Mouse (Mus musculus) spleen, adult 2 months (tissue): Measurements from ENCODE around the gene Tubgcp6.

Experiments used
- CTCF ChIP-seq: fragments of 200-500 bp; IDR thresholded peaks from 2 replicates; pipeline ENCODE4 v1.5.1; 2011; ENCODE audit warnings: mild to moderate bottlenecking, inconsistent platforms; ENCODE audit not compliant: insufficient read depth, insufficient read length, insufficient replicate concordance; ENCODE audit errors: extremely low read depth
- POLR2A ChIP-seq: fragments of 200-500 bp; IDR thresholded peaks from 2 replicates; pipeline ENCODE4 v1.6.1; 2011; ENCODE audit warnings: low read depth, low read length, inconsistent platforms

DNA sequence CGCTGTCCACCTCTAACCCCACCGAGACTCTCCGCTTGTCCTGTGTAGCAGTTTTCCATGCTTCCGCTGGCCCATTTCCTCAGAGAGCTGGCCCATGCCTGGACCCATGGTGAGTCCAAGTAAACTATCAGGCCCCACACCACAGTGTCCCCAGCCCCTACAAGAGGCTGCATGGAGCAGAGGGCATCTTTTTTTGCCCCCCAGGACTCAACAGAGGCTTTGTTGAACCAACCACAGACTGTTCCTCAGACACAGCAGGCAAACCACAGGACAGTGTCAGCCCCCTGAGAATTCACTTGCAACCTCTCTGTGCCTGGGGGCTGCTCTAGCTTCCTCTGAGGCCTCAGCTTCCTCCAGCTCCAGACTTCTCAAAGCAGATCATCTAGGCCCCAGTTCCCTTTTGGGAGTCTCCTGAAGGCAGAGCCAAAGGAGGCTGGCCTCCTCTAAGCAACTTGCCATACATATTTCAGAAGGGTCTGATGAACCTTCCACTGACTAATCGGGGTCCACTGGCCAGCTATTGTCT, 48.7 kb upstream of the Tubgcp6 start:
- no peak for TF ChIP-seq CTCF
- no peak for TF ChIP-seq POLR2A
